Mouse (Mus musculus) liver, embryonic 14.5 days (tissue): ENCODE data around the gene Opcml. TPM values are rescaled to one million over a fixed set of nuclear protein-coding genes. Genes with fewer than 3 reads are reported as not detected.

Source experiments
- ATAC-seq: fragments of 200-750 bp; cut with Nextera tagmentation; 2 replicates; pipeline ENCODE4 v1.8.0; 2017; ENCODE audit warnings: moderate number of reproducible peaks, mild to moderate bottlenecking, moderate library complexity; ENCODE audit not compliant: insufficient read depth
- DNase-seq, 3 experiments: peaks; one replicate each; pipeline ENCODE4 v3.0.0-alpha.2; 2012 to 2013; ENCODE audit warnings: low read depth in 3 of 3, low spot score in 3 of 3
- H3K27ac ChIP-seq: fragments of 300-500 bp; sonication (generic); 2 replicates; pipeline ENCODE4 v1.5.1; 2014; ENCODE audit warnings: moderate library complexity, mild to moderate bottlenecking, control low read depth, inconsistent platforms
- H3K27me3 ChIP-seq: fragments of 300-500 bp; sonication (generic); 2 replicates; pipeline ENCODE4 v1.6.1; 2014; ENCODE audit warnings: mild to moderate bottlenecking, low read length, moderate library complexity; ENCODE audit not compliant: control insufficient read depth, insufficient read depth
- H3K36me3 ChIP-seq: fragments of 300-500 bp; sonication (generic); replicated peaks from 2 replicates; pipeline ENCODE4 v1.6.1; 2014; ENCODE audit warnings: low read depth; ENCODE audit not compliant: control insufficient read depth, insufficient read depth
- H3K4me1 ChIP-seq, 2 experiments: fragments of 200-500 bp in 1 of 2; fragments of 300-500 bp in 1 of 2; sonication (generic) in 1 of 2; replicated peaks; 2 replicates each; pipeline ENCODE4 v1.6.1; 2012 to 2014; ENCODE audit warnings: antibody characterized with exemption in 1 of 2, inconsistent platforms in 1 of 2, low read length in 1 of 2; ENCODE audit not compliant: control insufficient read depth in 2 of 2, insufficient read depth in 2 of 2
- H3K4me2 ChIP-seq: fragments of 300-500 bp; sonication (generic); 2 replicates; pipeline ENCODE4 v1.6.1; 2014; ENCODE audit warnings: low read depth, mild to moderate bottlenecking, control low read depth, moderate library complexity
- H3K4me3 ChIP-seq, 2 experiments: fragments of 200-500 bp in 1 of 2; fragments of 300-500 bp in 1 of 2; sonication (generic) in 1 of 2; 2 replicates each; pipeline ENCODE4 v1.5.1; 2012 to 2014; ENCODE audit warnings: low read depth in 2 of 2, low read length in 2 of 2, mild to moderate bottlenecking in 2 of 2, control low read depth in 1 of 2, inconsistent platforms in 1 of 2, moderate library complexity in 1 of 2; ENCODE audit not compliant: insufficient read depth in 1 of 2
- H3K9ac ChIP-seq: fragments of 300-500 bp; sonication (generic); replicated peaks from 2 replicates; pipeline ENCODE4 v1.6.1; 2014; ENCODE audit warnings: mild to moderate bottlenecking, control low read depth, moderate library complexity
- H3K9me3 ChIP-seq: fragments of 300-500 bp; sonication (generic); 2 replicates; pipeline ENCODE4 v1.6.1; 2016; ENCODE audit warnings: low read length, mixed read lengths; ENCODE audit not compliant: control insufficient read depth
- CTCF ChIP-seq: IDR thresholded peaks from 2 replicates; pipeline ENCODE4 v1.5.1; 2016; ENCODE audit warnings: antibody characterized with exemption, low read depth, control low read depth
- EP300 ChIP-seq: IDR thresholded peaks from 2 replicates; pipeline ENCODE4 v1.6.1; 2016; ENCODE audit warnings: antibody characterized with exemption, low read depth
- WGBS: fragments of 180-500 bp; shearing (Covaris S2); extraction: QIAGEN DNeasy Blood & Tissue Kit; methylation state at CpG from one replicate; pipeline ENCODE4 v1.1.7; 2014; ENCODE audit not compliant: insufficient replicate concordance; 5-methylcytosine and 5-hydroxymethylcytosine counted together
- polyA plus RNA-seq, 2 experiments: library from polyadenylated mRNA; depleted of rRNA in 1 of 2; stranded (reverse) in 1 of 2; unstranded in 1 of 2; fragments of >200 nt; fragmentation: Nextera tagmentation in 1 of 2; extraction: Ambion mirVana in 1 of 2; gene quantifications; 2 replicates each; pipeline versions ENCODE4 v1.2.1 to v1.2.3; 2012 to 2014

The Opcml gene
- polyA plus RNA-seq, 2 experiments = 0.03 TPM; not detected in 1

DNA sequence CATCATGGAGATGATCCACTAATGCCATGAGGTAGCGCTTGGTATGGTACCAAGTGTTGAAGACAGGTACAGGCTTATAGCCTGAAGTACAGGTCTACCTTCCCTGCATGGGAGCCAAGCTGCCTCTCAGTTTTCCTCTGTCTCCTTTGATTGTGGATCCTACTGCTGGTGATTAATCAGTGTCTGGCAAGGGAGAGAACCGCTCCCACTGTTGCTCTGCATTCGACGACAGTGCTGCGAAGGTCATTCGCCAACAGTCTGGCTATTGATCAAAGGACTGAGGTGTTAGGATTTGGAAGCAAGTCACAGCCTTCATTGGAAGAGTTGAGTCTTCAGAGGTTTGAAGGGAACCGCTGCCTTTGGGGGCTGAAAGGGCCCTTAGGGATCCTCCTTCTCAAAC, 495.8 kb downstream of the Opcml start:
- Histone ChIP-seq H3K36me3 (no peaks in the 10 kb centered on the region), H3K27me3 (no peaks in the 10 kb centered on the region), H3K27ac (no peak overlapping the region), H3K9me3 (no peaks in the 10 kb centered on the region), H3K4me2 (no peak overlapping the region), H3K9ac (no peak overlapping the region), H3K4me1 (no peaks in the 10 kb centered on the region), H3K4me3 (no peak overlapping the region)
- TF ChIP-seq EP300 (no peak), CTCF (no peak)
- 54% methylated on average over 7 of the region's 7 CpGs for WGBS
- DNase-seq = no peak
- no peak for ATAC-seq

GRCm38 (mm10) chr9:28287485-28287884, 496.9 kb downstream of the Opcml start:
- Histone ChIP-seq H3K4me1 (no peaks in the 10 kb centered on the region), H3K4me2 (no peak overlapping the region), H3K27me3 (no peaks in the 10 kb centered on the region), H3K36me3 (no peaks in the 10 kb centered on the region), H3K4me3 (no peak overlapping the region), H3K27ac (no peak overlapping the region), H3K9ac (no peak overlapping the region), H3K9me3 (no peaks in the 10 kb centered on the region)
- 48% methylated on average over 2 of the region's 2 CpGs for WGBS
- no peak for DNase-seq
- ATAC-seq = no peak
- TF ChIP-seq CTCF = no peak
- TF ChIP-seq EP300 = no peak

- Histone ChIP-seq H3K4me1 (no peaks in the 10 kb centered on the region), H3K27me3 (no peaks in the 10 kb centered on the region), H3K9ac (no peak overlapping the region), H3K4me2 (no peak overlapping the region), H3K36me3 (no peaks in the 10 kb centered on the region), H3K27ac (no peak overlapping the region), H3K9me3 (no peaks in the 10 kb centered on the region), H3K4me3 (no peak overlapping the region)
- TF ChIP-seq EP300 (no peak), CTCF (no peak)
- no peak for ATAC-seq
- 19% methylated on average over 1 of the region's 1 CpGs for WGBS
- DNase-seq = no peak
Measured at GRCm38 (mm10) chr9:28289696-28290330, 499.2 kb downstream of the Opcml start.

DNA sequence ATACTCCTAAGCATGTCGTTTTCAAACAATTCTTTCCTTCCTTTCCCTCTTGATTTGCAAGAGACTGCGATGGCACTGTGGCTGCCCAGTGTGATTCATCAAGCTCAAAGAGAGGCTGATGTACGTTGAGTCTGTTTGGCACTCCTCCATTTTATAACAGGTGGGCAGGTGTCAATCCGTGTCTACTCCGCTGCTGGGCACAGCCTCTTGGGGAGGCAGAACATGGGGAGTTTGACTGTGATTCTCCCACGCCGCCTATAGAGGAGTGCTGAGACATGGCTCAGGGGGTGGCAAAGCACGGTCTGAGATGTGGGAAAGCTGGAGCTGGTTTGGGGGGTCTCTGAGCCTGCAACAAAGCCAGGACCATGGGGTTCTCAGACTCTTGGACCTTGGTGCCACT, 513.1 kb downstream of the Opcml start:
- H3K27ac ChIP-seq = no peak overlapping the region
- H3K4me2 ChIP-seq = no peak overlapping the region
- no peaks in the 10 kb centered on the region for H3K27me3 ChIP-seq
- no peaks in the 10 kb centered on the region for H3K4me1 ChIP-seq
- ATAC-seq (no peak), DNase-seq (no peak)
- no peaks in the 10 kb centered on the region for H3K9me3 ChIP-seq
- H3K4me3 ChIP-seq = no peak overlapping the region
- no peak for TF ChIP-seq EP300
- no peak for TF ChIP-seq CTCF
- no peaks in the 10 kb centered on the region for H3K36me3 ChIP-seq
- 65% methylated on average over 8 of the region's 8 CpGs for WGBS
- no peak overlapping the region for H3K9ac ChIP-seq

- no peak overlapping the region for H3K4me3 ChIP-seq
- no peaks in the 10 kb centered on the region for H3K9me3 ChIP-seq
- H3K27ac ChIP-seq = no peak overlapping the region
- H3K27me3 ChIP-seq = no peaks in the 10 kb centered on the region
- no peak overlapping the region for H3K4me2 ChIP-seq
- 42% methylated on average over 11 of the region's 11 CpGs for WGBS
- H3K4me1 ChIP-seq = no peaks in the 10 kb centered on the region
- H3K9ac ChIP-seq = no peak overlapping the region
- H3K36me3 ChIP-seq = no peaks in the 10 kb centered on the region
- TF ChIP-seq CTCF (no peak), EP300 (no peak)
- DNase-seq (no peak), ATAC-seq (no peak)
Measured at GRCm38 (mm10) chr9:28306364-28307121, 516.0 kb downstream of the Opcml start.
